Mouse (Mus musculus): ENCODE data around the gene Gm49380. TPM values are rescaled to one million over a fixed set of nuclear protein-coding genes. Genes with fewer than 3 reads are reported as not detected.

Gene Gm49380
- total RNA-seq, 4 experiments from 2014 or later = 0.31 to 0.60 (median 0.38) TPM

DNA sequence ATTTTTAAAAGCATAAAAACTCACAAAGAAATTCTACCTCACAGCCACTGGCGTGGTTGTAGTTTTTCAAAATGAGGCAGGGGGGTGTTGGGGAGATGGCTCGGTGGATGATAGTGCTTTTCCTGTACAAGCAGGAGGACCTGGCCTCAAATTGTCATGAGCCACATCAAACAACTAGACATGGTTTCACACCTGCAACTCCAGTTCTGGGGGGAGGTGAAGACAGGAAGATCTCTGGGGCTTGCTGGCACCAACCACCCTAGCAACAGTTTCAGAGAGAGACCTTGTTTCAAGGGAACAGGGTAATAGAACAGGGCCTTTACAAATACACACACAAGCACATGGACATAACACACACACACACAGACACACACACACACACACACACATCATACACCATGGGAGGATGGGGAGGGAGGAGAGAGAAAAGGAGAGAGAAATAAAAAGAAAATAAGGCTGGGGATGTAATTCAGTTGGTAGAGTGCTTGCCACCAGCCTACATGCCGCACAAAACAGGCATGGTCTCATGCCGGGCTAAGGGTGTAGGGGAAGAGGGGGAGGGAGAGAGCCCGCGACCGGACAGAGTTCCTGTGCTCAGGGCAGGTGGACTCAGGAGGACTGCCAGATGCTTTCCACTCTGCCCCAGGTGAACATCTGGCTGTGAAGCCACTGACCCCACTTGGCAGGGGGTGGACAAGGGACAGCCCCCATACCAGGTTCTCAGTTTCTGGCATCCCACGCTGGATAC is 91.0 kb downstream of the Gm49380 start:
- no peak for DNase-seq (ENCODE audit: low spot score in 2 of 2)

DNA sequence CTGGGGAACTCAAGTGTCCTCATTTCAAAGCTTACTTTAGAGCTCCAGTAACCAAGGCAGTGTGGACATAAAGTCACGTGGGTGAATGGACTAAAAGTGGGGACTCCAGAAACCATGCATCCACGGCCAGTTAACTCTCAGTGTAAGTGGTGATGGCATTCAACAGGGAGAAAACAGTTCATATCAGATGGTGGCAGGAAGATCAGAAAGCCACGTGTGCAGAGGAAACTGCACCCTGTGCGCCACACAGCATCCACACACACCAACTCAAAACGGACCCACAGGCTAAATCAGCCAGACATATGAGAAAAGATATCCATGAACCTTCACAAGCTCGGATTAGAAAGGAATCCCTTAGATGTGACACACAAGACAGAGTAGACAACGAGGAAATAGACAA is 93.3 kb downstream of the Gm49380 start:
- DNase-seq (ENCODE audit: low spot score in 2 of 2) = no peak

DNA sequence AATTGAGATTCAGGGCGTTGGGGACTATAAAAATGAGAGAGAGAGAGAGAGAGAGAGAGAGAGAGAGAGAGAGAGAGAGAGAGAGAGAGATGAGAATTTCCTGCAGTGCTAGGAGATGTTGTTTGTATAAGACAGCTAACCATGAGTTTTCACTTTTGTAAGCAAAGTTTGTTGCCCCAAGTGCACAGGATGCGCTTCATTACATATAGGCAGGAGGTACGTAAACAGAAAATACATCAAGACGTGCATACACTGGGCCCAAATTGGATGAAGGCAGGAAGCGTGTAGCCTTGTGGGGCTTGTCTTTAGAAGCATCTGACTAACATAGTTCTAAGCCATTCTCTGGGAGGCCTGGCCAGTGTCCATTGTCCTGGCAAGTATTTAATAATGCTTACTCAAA is 95.5 kb downstream of the Gm49380 start:
- no peak for DNase-seq (ENCODE audit: low spot score in 2 of 2)

Other genes with a start within 250 kb of the Gm49380 start
- gene Thy1, start 70.1 kb downstream of the Gm49380 start, total RNA-seq (2022) = 1 to 10 TPM; 4.3 to 7.6 (median 5.8) TPM
- 100 to 1,000 TPM; 222 to 251 (median 237) TPM for gene Usp2, start 46.5 kb downstream of the Gm49380 start, total RNA-seq (2022)
- gene Mfrp, start 11.8 kb downstream of the Gm49380 start, total RNA-seq (2022) = not detected
- 1 to 10 TPM; 1.6 to 4.2 (median 3.0) TPM for gene C1qtnf5, start 6.3 kb downstream of the Gm49380 start, total RNA-seq (2022)
- gene Rnf26, start within 50 bp of the Gm49380 start, total RNA-seq (2022) = 1 to 10 TPM; 1.7 to 2.9 (median 2.6) TPM
- gene Mcam, start 21.0 kb upstream of the Gm49380 start, total RNA-seq (2022) = 10 to 100 TPM; 15.4 to 33.9 (median 26.2) TPM
- gene Cbl, start 120.5 kb upstream of the Gm49380 start, total RNA-seq (2022) = 10 to 100 TPM in 1 of 4 experiments, 1 to 10 TPM in 3; 5.1 to 10.2 (median 7.3) TPM
- gene Ccdc153, start 127.2 kb upstream of the Gm49380 start, total RNA-seq (2022) = not detected
- gene Pdzd3, start 138.0 kb upstream of the Gm49380 start, total RNA-seq (2022) = 1 to 10 TPM in 1 of 4 experiments, under 1 TPM in 3; 0.56 to 1.0 (median 0.95) TPM
- gene Nlrx1, start 155.1 kb upstream of the Gm49380 start, total RNA-seq (2022) = 10 to 100 TPM; 20.5 to 24.7 (median 22.6) TPM
- gene Abcg4, start 175.1 kb upstream of the Gm49380 start, total RNA-seq (2022) = under 1 TPM; 0.12 to 0.70 (median 0.30) TPM
- gene Hinfp, start 192.2 kb upstream of the Gm49380 start, total RNA-seq (2022) = 1 to 10 TPM; 4.5 to 9.6 (median 7.2) TPM
- gene C2cd2l, start 206.8 kb upstream of the Gm49380 start, total RNA-seq (2022) = 10 to 100 TPM; 10.4 to 18.9 (median 15.2) TPM
- gene Dpagt1, start 212.5 kb upstream of the Gm49380 start, total RNA-seq (2022) = 10 to 100 TPM; 10.9 to 14.8 (median 13.0) TPM
- 10 to 100 TPM in 1 of 4 experiments, 1 to 10 TPM in 3; 7.8 to 10.3 (median 8.7) TPM for gene H2afx, start 221.2 kb upstream of the Gm49380 start, total RNA-seq (2022)
- gene Hmbs, start 230.7 kb upstream of the Gm49380 start, total RNA-seq (2022) = 10 to 100 TPM; 24.2 to 26.1 (median 25.2) TPM
- 10 to 100 TPM; 17.6 to 19.0 (median 18.3) TPM for gene Vps11, start 248.2 kb upstream of the Gm49380 start, total RNA-seq (2022)